Mouse (Mus musculus): ENCODE measurements around the gene Slc5a11. TPM values are rescaled to one million over a fixed set of nuclear protein-coding genes. Genes with fewer than 3 reads are reported as not detected.

Gene Slc5a11
- total and polyA plus RNA-seq, 2 experiments from 2014 or later: 0.20 to 0.82 TPM

GRCm38 (mm10) chr7:123289176-123289575, 74.6 kb downstream of the Slc5a11 start:
- Histone ChIP-seq H3K4me2 (ENCODE audit: low read depth, low read length, poor library complexity, severe bottlenecking) (no peak overlapping the region), H3K4me3 (ENCODE audit: low read depth, low read length) (no peak overlapping the region), H3K36me3 (ENCODE audit: insufficient read depth, low read length) (peaks cover 30% of the 10 kb centered on the region), H3K4me1 (ENCODE audit: insufficient read depth, low read length) (no peaks in the 10 kb centered on the region), H3K9ac (replicated peaks; ENCODE audit: low read length, poor library complexity, severe bottlenecking) (no peak overlapping the region), H3K9me3 (ENCODE audit: low read length) (no peaks in the 10 kb centered on the region), H3K27me3 (ENCODE audit: insufficient read depth, low read length) (no peaks in the 10 kb centered on the region), H3K27ac (ENCODE audit: low read depth, low read length) (no peak overlapping the region)
- DNase-seq (ENCODE audit: low spot score) (no peak), ATAC-seq (ENCODE audit: low FRiP score) (no peak)
- 84% methylated on average over 4 of the region's 4 CpGs for WGBS
- no peak for TF ChIP-seq CTCF (IDR thresholded peaks at IDR 0.05)

- 91% methylated on average over 8 of the region's 8 CpGs for WGBS
- ATAC-seq (ENCODE audit: low FRiP score) (no peak), DNase-seq (ENCODE audit: low spot score) (no peak)
- no peak overlapping the region for H3K9ac ChIP-seq (replicated peaks; ENCODE audit: low read length, poor library complexity, severe bottlenecking)
- H3K4me2 ChIP-seq (ENCODE audit: low read depth, low read length, poor library complexity, severe bottlenecking): no peak overlapping the region
- no peaks in the 10 kb centered on the region for H3K4me1 ChIP-seq (ENCODE audit: insufficient read depth, low read length)
- H3K27me3 ChIP-seq (ENCODE audit: insufficient read depth, low read length): no peaks in the 10 kb centered on the region
- TF ChIP-seq CTCF (IDR thresholded peaks at IDR 0.05): no peak
- peaks cover 28% of the 10 kb centered on the region for H3K36me3 ChIP-seq (ENCODE audit: insufficient read depth, low read length)
- no peak overlapping the region for H3K27ac ChIP-seq (ENCODE audit: low read depth, low read length)
- H3K9me3 ChIP-seq (ENCODE audit: low read length): no peaks in the 10 kb centered on the region
- H3K4me3 ChIP-seq (ENCODE audit: low read depth, low read length): no peak overlapping the region
Measured at GRCm38 (mm10) chr7:123291942-123292341, 77.4 kb downstream of the Slc5a11 start.

DNA sequence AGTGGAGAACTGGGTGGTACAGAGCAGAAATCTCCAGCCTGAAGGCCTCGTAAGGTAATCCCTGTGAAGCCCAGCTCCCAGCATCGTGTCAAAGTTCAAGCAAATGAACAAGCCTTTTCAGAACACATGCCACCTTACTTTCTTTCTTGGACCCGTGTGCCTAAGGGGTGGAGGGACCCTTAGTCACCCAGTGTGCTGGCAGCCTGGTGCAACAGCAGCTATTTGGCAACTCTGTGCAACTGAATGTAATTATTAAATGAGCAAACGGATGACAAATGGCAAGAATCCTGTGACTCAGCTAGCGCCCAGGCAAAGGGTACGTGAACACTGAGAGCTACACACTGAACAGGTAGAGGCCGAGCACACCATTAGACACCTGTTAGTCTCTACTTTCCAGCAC, 79.3 kb downstream of the Slc5a11 start:
- Histone ChIP-seq H3K27me3 (ENCODE audit: insufficient read depth, low read length) (no peaks in the 10 kb centered on the region), H3K9ac (replicated peaks; ENCODE audit: low read length, poor library complexity, severe bottlenecking) (no peak overlapping the region), H3K4me3 (ENCODE audit: low read depth, low read length) (no peak overlapping the region), H3K9me3 (ENCODE audit: low read length) (no peaks in the 10 kb centered on the region), H3K4me1 (ENCODE audit: insufficient read depth, low read length) (no peaks in the 10 kb centered on the region), H3K27ac (ENCODE audit: low read depth, low read length) (no peak overlapping the region), H3K4me2 (ENCODE audit: low read depth, low read length, poor library complexity, severe bottlenecking) (no peak overlapping the region), H3K36me3 (ENCODE audit: insufficient read depth, low read length) (peaks cover 28% of the 10 kb centered on the region)
- DNase-seq (ENCODE audit: low spot score): no peak
- ATAC-seq (ENCODE audit: low FRiP score): no peak
- 93% methylated on average over 7 of the region's 7 CpGs for WGBS
- no peak for TF ChIP-seq CTCF (IDR thresholded peaks at IDR 0.05)

GRCm38 (mm10) chr7:123295423-123295822, 80.8 kb downstream of the Slc5a11 start:
- TF ChIP-seq CTCF (IDR thresholded peaks at IDR 0.05): peak; percentile 49
- H3K36me3 ChIP-seq (ENCODE audit: insufficient read depth, low read length): peaks cover 31% of the 10 kb centered on the region
- H3K9me3 ChIP-seq (ENCODE audit: low read length): no peaks in the 10 kb centered on the region
- WGBS: 70% methylated on average over 7 of the region's 7 CpGs
- no peak overlapping the region for H3K4me2 ChIP-seq (ENCODE audit: low read depth, low read length, poor library complexity, severe bottlenecking)
- no peak overlapping the region for H3K4me3 ChIP-seq (ENCODE audit: low read depth, low read length)
- ATAC-seq (ENCODE audit: low FRiP score): no peak
- no peak for DNase-seq (ENCODE audit: low spot score)
- H3K27ac ChIP-seq (ENCODE audit: low read depth, low read length): no peak overlapping the region
- no peaks in the 10 kb centered on the region for H3K4me1 ChIP-seq (ENCODE audit: insufficient read depth, low read length)
- H3K9ac ChIP-seq (replicated peaks; ENCODE audit: low read length, poor library complexity, severe bottlenecking): no peak overlapping the region
- H3K27me3 ChIP-seq (ENCODE audit: insufficient read depth, low read length): no peaks in the 10 kb centered on the region

DNA sequence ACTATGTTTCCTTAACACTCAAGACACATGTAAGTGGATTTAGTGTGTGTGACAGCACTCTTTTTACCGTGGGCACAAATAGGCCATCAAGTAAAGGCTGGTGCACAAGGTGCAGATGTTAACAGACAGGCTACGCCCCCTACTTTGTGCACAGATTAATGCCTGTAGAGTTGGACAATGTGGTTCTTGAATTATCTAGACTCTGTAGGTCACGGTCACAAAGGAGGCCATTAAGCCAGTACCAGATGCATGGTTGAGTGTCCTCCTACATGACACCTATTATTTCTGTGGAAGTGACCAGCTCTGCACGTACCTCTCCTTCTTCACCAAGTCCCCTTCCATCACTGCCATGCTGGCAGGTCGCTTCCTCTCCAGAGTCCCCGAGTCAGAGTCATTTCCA, 81.5 kb downstream of the Slc5a11 start:
- H3K9ac ChIP-seq (replicated peaks; ENCODE audit: low read length, poor library complexity, severe bottlenecking): no peak overlapping the region
- no peaks in the 10 kb centered on the region for H3K27me3 ChIP-seq (ENCODE audit: insufficient read depth, low read length)
- H3K9me3 ChIP-seq (ENCODE audit: low read length): no peaks in the 10 kb centered on the region
- ATAC-seq (ENCODE audit: low FRiP score) (no peak), DNase-seq (ENCODE audit: low spot score) (no peak)
- H3K4me1 ChIP-seq (ENCODE audit: insufficient read depth, low read length): no peaks in the 10 kb centered on the region
- WGBS: 55% methylated on average over 6 of the region's 6 CpGs
- TF ChIP-seq CTCF (IDR thresholded peaks at IDR 0.05): no peak
- no peak overlapping the region for H3K27ac ChIP-seq (ENCODE audit: low read depth, low read length)
- H3K36me3 ChIP-seq (ENCODE audit: insufficient read depth, low read length): peaks cover 33% of the 10 kb centered on the region
- H3K4me3 ChIP-seq (ENCODE audit: low read depth, low read length): no peak overlapping the region
- no peak overlapping the region for H3K4me2 ChIP-seq (ENCODE audit: low read depth, low read length, poor library complexity, severe bottlenecking)

GRCm38 (mm10) chr7:123298225-123298624, 83.6 kb downstream of the Slc5a11 start:
- no peak for ATAC-seq (ENCODE audit: low FRiP score)
- no peaks in the 10 kb centered on the region for H3K27me3 ChIP-seq (ENCODE audit: insufficient read depth, low read length)
- no peak overlapping the region for H3K9ac ChIP-seq (replicated peaks; ENCODE audit: low read length, poor library complexity, severe bottlenecking)
- TF ChIP-seq CTCF (IDR thresholded peaks at IDR 0.05): no peak
- H3K4me3 ChIP-seq (ENCODE audit: low read depth, low read length): no peak overlapping the region
- no peak overlapping the region for H3K27ac ChIP-seq (ENCODE audit: low read depth, low read length)
- H3K4me1 ChIP-seq (ENCODE audit: insufficient read depth, low read length): no peaks in the 10 kb centered on the region
- peak; percentile 38 for DNase-seq (ENCODE audit: low spot score)
- 64% methylated on average over 3 of the region's 3 CpGs for WGBS
- no peaks in the 10 kb centered on the region for H3K9me3 ChIP-seq (ENCODE audit: low read length)
- H3K36me3 ChIP-seq (ENCODE audit: insufficient read depth, low read length): peaks cover 31% of the 10 kb centered on the region
- no peak overlapping the region for H3K4me2 ChIP-seq (ENCODE audit: low read depth, low read length, poor library complexity, severe bottlenecking)

Measured in midbrain, postnatal 0 days (tissue).